Mouse (Mus musculus): ENCODE results near the gene Gadd45a. TPM values are rescaled to one million over a fixed set of nuclear protein-coding genes. Genes with fewer than 3 reads are reported as not detected.

Gadd45a gene
- 64.3 and 72.9 TPM in 2 replicates for polyA plus RNA-seq (2015; fragmentation: Nextera tagmentation; extraction: Ambion mirVana)

DNA sequence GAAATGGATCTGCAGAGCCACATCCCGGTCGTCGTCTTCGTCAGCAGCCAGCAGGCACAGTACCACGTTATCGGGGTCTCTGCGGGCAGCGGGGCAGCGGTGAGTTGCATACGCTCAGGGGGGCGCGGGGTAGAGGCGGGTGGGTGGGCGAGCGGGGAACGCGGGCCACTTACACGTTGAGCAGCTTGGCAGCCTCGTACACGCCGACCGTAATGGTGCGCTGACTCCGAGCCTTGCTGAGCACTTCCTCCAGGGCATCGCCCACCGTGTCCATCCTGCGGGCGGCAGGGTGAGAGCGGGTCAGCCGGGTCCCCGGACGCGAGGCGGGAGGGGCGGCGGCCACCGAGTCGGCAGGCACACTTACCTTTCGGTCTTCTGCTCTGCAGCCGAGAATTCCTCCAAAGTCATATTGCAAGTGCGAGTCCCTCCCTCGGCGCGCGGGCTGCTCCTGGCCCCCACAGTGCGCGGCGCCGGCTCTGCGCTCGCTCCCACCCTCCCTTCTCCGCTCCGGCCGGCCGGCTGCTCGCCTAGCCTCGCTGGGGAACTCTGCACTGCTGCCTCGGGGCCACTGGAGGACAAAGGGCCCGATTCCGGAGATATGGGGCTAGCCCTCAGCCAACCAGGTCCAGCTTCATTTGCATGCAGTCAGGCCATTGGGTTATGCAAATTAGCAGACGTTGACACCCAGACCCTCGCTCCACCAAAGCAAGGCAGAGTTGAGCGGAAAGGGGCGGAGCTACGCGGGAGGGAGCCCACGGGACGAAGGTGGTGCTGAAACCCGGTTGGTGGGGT, at the start of gene Gadd45a:
Gadd45a (minus strand) TSS at position 621 of the 792 bp plus-strand sequence.
- WGBS (ENCODE audit: insufficient replicate concordance), result under 1% methylated on average over 69 of the region's 69 CpGs
- Histone ChIP-seq H3K4me1 (replicated peaks) (peaks cover 30% of the 10 kb centered on the region), H3K27ac (replicated peaks) (peak within 1 kb of the TSS; percentile 99), H3K9ac (peak within 1 kb of the TSS; percentile 96), H3K36me3 (replicated peaks) (peaks cover 8% of the 10 kb centered on the region; the same call in 1 of the 2 replicates), H3K4me2 (peak within 1 kb of the TSS; percentile 77), H3K27me3 (no peaks in the 10 kb centered on the region), H3K9me3 (replicated peaks) (no peaks in the 10 kb centered on the region), H3K4me3 (replicated peaks) (peak within 1 kb of the TSS; percentile 88)
- ATAC-seq (ENCODE audit: insufficient read depth), result peak; percentile 89

DNA sequence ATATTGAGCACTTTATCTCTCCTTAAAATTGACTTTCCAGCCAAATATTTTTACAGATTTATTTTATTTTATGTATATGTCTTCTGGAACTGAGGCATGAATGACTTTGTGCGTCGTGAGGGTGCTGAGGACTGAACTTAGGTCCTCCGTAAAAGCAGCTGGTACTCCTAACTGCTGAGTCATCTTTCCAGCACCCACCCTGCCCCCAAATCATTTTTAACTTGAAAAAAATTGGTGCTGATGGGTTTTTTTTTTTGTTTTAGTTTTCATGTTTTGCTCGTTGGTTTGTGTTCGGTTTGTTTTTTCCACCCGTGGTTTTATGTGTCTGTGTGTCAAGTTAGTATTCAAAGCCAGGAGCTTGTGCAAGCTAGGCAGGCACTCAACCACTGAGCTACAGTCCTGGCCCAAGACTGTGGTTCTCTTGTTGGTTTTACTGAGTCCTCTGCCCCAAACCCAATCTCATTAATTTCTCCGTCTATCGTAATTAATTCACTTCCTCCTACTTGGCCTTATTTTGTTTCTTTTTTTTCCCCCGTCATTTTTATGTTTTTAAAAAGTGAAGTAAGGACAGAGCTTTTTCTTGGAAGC, 48.7 kb upstream of the Gadd45a start:
- no peak overlapping the region for H3K9ac ChIP-seq
- no peaks in the 10 kb centered on the region for H3K27me3 ChIP-seq
- WGBS (ENCODE audit: insufficient replicate concordance), result 65% methylated on average over 9 of the region's 9 CpGs
- H3K4me1 ChIP-seq (replicated peaks), result peaks cover 23% of the 10 kb centered on the region
- no peak for ATAC-seq (ENCODE audit: insufficient read depth)
- no peaks in the 10 kb centered on the region for H3K36me3 ChIP-seq (replicated peaks)
- no peak overlapping the region for H3K27ac ChIP-seq (replicated peaks)
- no peak overlapping the region for H3K4me3 ChIP-seq (replicated peaks)
- no peaks in the 10 kb centered on the region for H3K9me3 ChIP-seq (replicated peaks)
- H3K4me2 ChIP-seq, result no peak overlapping the region

DNA sequence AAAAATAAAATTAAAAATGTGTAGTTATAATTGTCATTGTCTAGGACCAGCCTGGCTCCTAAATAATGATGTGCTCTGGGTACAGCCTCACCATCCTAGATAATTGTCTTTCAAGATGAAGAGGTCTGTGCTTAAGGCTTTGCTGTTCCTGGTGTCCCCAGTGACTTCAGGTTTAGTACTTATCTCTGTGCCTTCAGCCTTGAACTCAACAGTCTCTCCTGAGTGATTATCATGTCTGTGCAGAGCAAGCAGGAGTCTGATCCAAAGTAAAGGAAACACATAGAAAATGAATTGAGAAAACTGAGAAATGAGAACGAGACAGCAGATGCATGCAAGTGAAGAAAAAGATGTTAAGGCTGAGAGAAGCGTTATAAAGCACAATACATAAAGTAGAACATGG, 47.2 kb upstream of the Gadd45a start:
- Histone ChIP-seq H3K4me2 (no peak overlapping the region), H3K36me3 (replicated peaks) (no peaks in the 10 kb centered on the region), H3K4me3 (replicated peaks) (no peak overlapping the region), H3K27ac (replicated peaks) (peak overlapping the region; percentile 14), H3K9ac (no peak overlapping the region), H3K27me3 (no peaks in the 10 kb centered on the region), H3K4me1 (replicated peaks) (peaks cover 23% of the 10 kb centered on the region), H3K9me3 (replicated peaks) (no peaks in the 10 kb centered on the region)
- 38% methylated on average over 2 of the region's 2 CpGs for whole genome bisulfite sequencing (ENCODE audit: insufficient replicate concordance)
- peak; percentile 77 for ATAC-seq (ENCODE audit: insufficient read depth)

DNA sequence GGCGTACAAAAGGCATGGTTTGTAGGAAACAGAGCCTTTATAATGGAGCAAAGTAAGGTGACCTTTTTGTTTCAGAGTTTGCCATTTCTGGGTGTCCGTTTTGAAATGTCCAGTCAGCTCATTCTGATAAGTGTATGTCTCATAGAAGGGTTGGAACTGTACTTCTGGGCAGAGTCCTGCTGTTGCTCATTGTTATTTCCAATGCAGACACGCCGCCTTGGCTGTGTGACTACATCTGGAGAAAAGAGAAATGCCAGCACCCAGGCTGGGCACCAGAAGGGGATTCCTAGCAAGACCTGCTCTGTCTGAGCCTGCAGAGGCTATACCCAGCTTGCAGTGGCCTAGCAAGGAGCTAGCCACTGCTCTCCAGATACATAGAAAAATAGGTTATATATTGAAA, 43.9 kb upstream of the Gadd45a start:
- H3K4me2 ChIP-seq, result no peak overlapping the region
- H3K9me3 ChIP-seq (replicated peaks), result no peaks in the 10 kb centered on the region
- H3K9ac ChIP-seq, result no peak overlapping the region
- peaks cover 12% of the 10 kb centered on the region for H3K4me1 ChIP-seq (replicated peaks)
- no peaks in the 10 kb centered on the region for H3K36me3 ChIP-seq (replicated peaks)
- ATAC-seq (ENCODE audit: insufficient read depth), result no peak
- WGBS (ENCODE audit: insufficient replicate concordance), result 73% methylated on average over 4 of the region's 4 CpGs
- no peak overlapping the region for H3K27ac ChIP-seq (replicated peaks)
- no peaks in the 10 kb centered on the region for H3K27me3 ChIP-seq
- H3K4me3 ChIP-seq (replicated peaks), result no peak overlapping the region

DNA sequence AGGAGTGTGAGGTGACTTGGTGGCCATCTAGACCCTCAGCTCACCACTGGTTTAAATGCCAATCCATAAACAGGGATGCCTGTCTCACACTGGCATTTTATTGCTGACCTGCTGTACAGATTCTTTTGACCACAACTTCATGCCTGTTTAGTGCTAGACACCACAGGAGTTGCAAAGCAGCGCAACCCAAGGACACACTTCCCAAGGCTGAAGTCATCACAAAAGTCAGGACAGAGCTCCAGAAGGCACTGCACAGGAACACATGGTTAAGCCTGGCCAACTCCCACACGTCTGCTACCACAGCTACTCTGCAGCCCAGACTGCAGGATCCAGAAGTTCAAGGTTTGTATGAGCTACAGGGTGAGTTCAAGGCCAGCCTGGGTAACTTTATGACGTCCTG, 40.8 kb upstream of the Gadd45a start:
- H3K4me3 ChIP-seq (replicated peaks), result no peak overlapping the region
- H3K9ac ChIP-seq, result no peak overlapping the region
- H3K27me3 ChIP-seq, result no peaks in the 10 kb centered on the region
- WGBS (ENCODE audit: insufficient replicate concordance), result 74% methylated on average over 3 of the region's 3 CpGs
- H3K4me2 ChIP-seq, result no peak overlapping the region
- no peaks in the 10 kb centered on the region for H3K4me1 ChIP-seq (replicated peaks)
- no peaks in the 10 kb centered on the region for H3K9me3 ChIP-seq (replicated peaks)
- H3K36me3 ChIP-seq (replicated peaks), result no peaks in the 10 kb centered on the region
- ATAC-seq (ENCODE audit: insufficient read depth), result no peak
- no peak overlapping the region for H3K27ac ChIP-seq (replicated peaks)

DNA sequence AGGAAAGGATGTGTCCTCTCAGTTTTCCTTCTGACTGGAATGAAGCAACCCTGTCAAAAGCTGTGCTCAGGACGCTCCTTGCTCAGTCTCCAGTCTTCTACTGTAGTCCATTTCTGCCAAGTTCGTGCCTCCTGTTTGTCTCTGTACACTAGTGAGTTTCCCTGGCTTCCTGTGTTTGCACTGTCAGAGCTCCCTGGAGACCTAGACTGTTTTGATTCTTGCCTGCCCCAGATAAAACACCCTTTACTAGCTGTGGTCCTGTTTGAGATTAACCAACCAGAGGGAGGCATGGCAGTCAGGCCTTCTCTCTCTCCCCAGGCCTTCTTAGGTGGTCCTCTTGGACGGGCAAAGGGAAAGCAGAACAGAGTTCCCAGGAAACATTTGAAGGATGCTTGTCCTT, 40.2 kb upstream of the Gadd45a start:
- no peak; the same call in 1 of the 2 replicates for ATAC-seq (ENCODE audit: insufficient read depth)
- H3K4me1 ChIP-seq (replicated peaks), result no peaks in the 10 kb centered on the region
- H3K4me3 ChIP-seq (replicated peaks), result no peak overlapping the region
- no peak overlapping the region for H3K9ac ChIP-seq
- whole genome bisulfite sequencing (ENCODE audit: insufficient replicate concordance), result 27% methylated on average over 3 of the region's 3 CpGs
- no peaks in the 10 kb centered on the region for H3K27me3 ChIP-seq
- no peak overlapping the region for H3K27ac ChIP-seq (replicated peaks)
- H3K4me2 ChIP-seq, result no peak overlapping the region
- no peaks in the 10 kb centered on the region for H3K36me3 ChIP-seq (replicated peaks)
- H3K9me3 ChIP-seq (replicated peaks), result no peaks in the 10 kb centered on the region

DNA sequence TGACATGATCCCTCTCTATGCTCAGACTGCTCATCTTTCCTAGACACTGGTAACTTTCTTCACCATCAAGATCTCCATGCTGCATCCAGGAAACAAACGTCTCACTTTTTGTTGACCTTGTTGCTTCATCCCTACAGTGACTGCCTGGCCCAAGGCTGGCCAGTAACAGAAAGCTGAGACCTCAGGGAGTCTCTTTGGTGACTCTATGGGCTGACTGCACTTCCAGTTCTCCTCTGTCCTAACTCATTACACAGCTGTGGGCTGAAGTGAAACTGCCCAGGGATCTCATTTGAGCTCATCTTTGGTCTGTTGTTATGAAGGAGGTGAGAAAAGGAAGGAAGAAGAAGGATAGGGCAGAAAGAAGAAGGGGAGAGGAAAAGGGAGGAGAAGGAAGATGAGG, 39.1 kb upstream of the Gadd45a start:
- no peak for ATAC-seq (ENCODE audit: insufficient read depth)
- Histone ChIP-seq H3K27ac (replicated peaks) (no peak overlapping the region), H3K9me3 (replicated peaks) (no peaks in the 10 kb centered on the region), H3K9ac (no peak overlapping the region), H3K4me3 (replicated peaks) (no peak overlapping the region), H3K27me3 (no peaks in the 10 kb centered on the region), H3K36me3 (replicated peaks) (no peaks in the 10 kb centered on the region), H3K4me1 (replicated peaks) (no peaks in the 10 kb centered on the region), H3K4me2 (no peak overlapping the region)
- WGBS (ENCODE audit: insufficient replicate concordance), result 40% methylated on average over 1 of the region's 1 CpGs

DNA sequence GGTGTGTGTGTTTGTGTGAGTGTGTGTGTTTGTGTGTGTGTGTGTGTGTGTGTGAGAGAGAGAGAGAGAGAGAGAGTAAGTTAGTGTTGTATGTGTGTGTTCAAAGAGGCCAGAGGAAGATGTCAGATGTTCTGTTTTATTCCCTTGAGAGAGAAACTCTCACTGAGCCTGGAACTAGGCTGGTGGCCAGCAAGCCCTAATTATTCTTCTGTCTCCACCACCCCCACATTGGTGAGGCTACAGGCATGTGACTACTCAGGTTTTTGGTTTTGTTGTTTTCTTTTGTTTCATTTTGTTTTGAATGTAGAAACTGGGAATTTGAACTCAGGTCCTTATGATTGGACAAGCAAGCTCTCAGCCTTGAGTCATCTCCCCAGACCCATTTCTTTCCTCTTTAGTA, 37.6 kb upstream of the Gadd45a start:
- Histone ChIP-seq H3K4me1 (replicated peaks) (peaks cover 2% of the 10 kb centered on the region; the same call in 1 of the 2 replicates), H3K4me2 (no peak overlapping the region), H3K27ac (replicated peaks) (no peak overlapping the region), H3K9ac (no peak overlapping the region), H3K4me3 (replicated peaks) (no peak overlapping the region), H3K9me3 (replicated peaks) (no peaks in the 10 kb centered on the region), H3K36me3 (replicated peaks) (no peaks in the 10 kb centered on the region), H3K27me3 (0 out of 2 replicates have a peak, but pooled peaks cover under 1% of the 10 kb centered on the region)
- no peak for ATAC-seq (ENCODE audit: insufficient read depth)

DNA sequence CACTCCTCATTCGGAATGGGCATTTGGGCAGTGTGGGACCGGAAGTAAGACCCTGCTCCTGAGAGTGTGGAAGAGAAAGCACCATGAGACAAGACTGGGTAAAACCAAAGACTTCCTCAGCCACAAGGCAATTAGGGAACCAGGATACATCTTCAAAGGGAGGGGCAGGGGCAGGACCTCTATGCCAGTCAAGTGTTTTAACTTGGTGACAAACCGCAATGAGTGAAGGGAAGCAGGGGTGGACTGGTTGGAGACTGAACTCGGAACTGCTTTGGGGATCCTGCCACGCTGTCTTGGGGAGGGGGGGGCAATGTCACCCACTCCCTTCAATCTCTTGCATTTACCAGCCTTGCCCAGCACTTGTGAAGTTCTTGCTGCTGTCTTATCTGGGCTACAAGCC, 36.7 kb upstream of the Gadd45a start:
- WGBS (ENCODE audit: insufficient replicate concordance), result 40% methylated on average over 5 of the region's 5 CpGs
- Histone ChIP-seq H3K9ac (no peak overlapping the region), H3K27ac (replicated peaks) (no peak overlapping the region), H3K4me2 (no peak overlapping the region), H3K4me3 (replicated peaks) (no peak overlapping the region), H3K36me3 (replicated peaks) (no peaks in the 10 kb centered on the region), H3K27me3 (peaks cover 4% of the 10 kb centered on the region; the same call in 1 of the 2 replicates), H3K4me1 (replicated peaks) (peaks cover 5% of the 10 kb centered on the region; the same call in 1 of the 2 replicates), H3K9me3 (replicated peaks) (no peaks in the 10 kb centered on the region)
- no peak for ATAC-seq (ENCODE audit: insufficient read depth)

DNA sequence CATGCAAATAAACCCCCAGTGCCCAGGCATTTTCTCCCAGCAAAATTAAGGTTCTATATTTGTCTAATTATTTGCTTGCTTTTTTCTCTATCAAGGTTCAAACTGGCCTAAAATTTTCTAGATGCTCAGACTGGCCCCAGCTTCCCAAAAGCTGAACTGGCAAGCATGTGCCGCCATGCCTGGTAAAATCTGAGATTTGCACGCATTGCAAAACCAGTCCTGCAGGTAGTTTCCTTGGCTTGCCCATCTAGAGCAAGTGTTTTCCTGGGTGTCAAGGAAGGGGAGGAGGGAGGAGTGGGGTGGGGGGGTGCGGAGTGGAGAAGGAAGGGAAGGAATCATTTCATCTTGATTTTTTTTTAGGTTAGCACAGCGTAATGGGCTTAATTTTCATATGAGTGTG, 36.2 kb upstream of the Gadd45a start:
- no peaks in the 10 kb centered on the region for H3K9me3 ChIP-seq (replicated peaks)
- no peak for ATAC-seq (ENCODE audit: insufficient read depth)

DNA sequence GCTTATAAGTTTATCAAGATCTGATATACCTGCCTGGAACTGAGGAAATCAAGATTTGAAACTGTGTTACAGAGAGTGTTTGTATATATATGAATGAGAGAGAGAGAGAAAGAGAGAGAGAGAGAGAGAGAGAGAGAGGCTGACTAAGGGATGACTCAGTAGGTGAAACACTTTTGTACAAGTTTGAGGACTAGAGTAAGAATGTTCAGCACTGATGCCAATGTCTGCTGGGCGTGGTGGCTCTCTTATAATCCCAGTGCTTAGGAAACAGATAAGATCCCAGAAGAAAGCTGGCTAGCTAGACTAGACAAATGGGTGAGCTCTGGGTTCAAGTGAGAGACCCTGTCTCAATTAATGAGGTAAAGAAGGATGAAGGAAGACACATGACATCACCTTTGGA, 34.4 kb upstream of the Gadd45a start:
- no peak for ATAC-seq (ENCODE audit: insufficient read depth)
- Histone ChIP-seq H3K9ac (no peak overlapping the region), H3K4me3 (replicated peaks) (no peak overlapping the region), H3K9me3 (replicated peaks) (no peaks in the 10 kb centered on the region), H3K4me1 (replicated peaks) (peaks cover 5% of the 10 kb centered on the region; the same call in 1 of the 2 replicates), H3K4me2 (no peak overlapping the region), H3K36me3 (replicated peaks) (no peaks in the 10 kb centered on the region), H3K27me3 (peaks cover 4% of the 10 kb centered on the region; the same call in 1 of the 2 replicates), H3K27ac (replicated peaks) (no peak overlapping the region)
- WGBS (ENCODE audit: insufficient replicate concordance), result 59% methylated on average over 1 of the region's 1 CpGs

More for the DNA sequence above, 36.2 kb upstream of the Gadd45a start:
- no peak overlapping the region for H3K9ac ChIP-seq
- WGBS (ENCODE audit: insufficient replicate concordance), result 77% methylated on average over 4 of the region's 4 CpGs
- no peak overlapping the region for H3K27ac ChIP-seq (replicated peaks)
- no peak overlapping the region for H3K4me2 ChIP-seq
- no peak overlapping the region for H3K4me3 ChIP-seq (replicated peaks)
- no peaks in the 10 kb centered on the region for H3K36me3 ChIP-seq (replicated peaks)
- H3K4me1 ChIP-seq (replicated peaks), result peaks cover 5% of the 10 kb centered on the region; the same call in 1 of the 2 replicates
- H3K27me3 ChIP-seq, result peaks cover 4% of the 10 kb centered on the region; the same call in 1 of the 2 replicates

All from liver, embryonic 15.5 days (tissue).